ENCODE assay signal across 20 mouse cellular contexts in genomic region chr5:29413041-29413440, GRCm38 (mm10). TPM values are rescaled to one million over a fixed set of nuclear protein-coding genes. Genes with fewer than 3 reads are reported as not detected.
A peak's percentile ranks its signal among the peaks of the same experiment; 100 is the strongest.
DNase-seq lines count a peak whose midpoint lies in the region; TF ChIP-seq lines count a peak whose summit lies in the region.
"Had no signal": no experiment of that assay in that cellular context is flagged by ENCODE, and none has a peak within 500 bp of the region (broad histone marks: within the 10 kb centered on the region; RNA-seq: fewer than 3 reads in every experiment).

No protein-coding gene starts in this region.

- H3K36me3 ChIP-seq in kidney, adult 2 months (ENCODE audit: control insufficient read depth, insufficient read depth, low read length) = no peaks in the 10 kb centered on the region
- H3K36me3 ChIP-seq: embryonic facial prominence, embryonic 15.5 days; hindbrain, embryonic 12.5 days; limb, embryonic 10.5 days; liver, embryonic 15.5 days; midbrain, embryonic 10.5 days had no signal

- 75% methylated on average over 3 of the region's 3 CpGs for WGBS in kidney, adult 2 months

- no peaks in the 10 kb centered on the region for H3K27me3 ChIP-seq in kidney, adult 2 months (replicated peaks; ENCODE audit: control insufficient read depth, insufficient read depth, low read length)
- H3K27me3 ChIP-seq: embryonic facial prominence, embryonic 15.5 days; forebrain, embryonic 13.5 days; hindbrain, embryonic 12.5 days had no signal

- H3K4me1 ChIP-seq in kidney, adult 2 months (ENCODE audit: control insufficient read depth, insufficient read depth, low read length) = no peaks in the 10 kb centered on the region
- H3K4me1 ChIP-seq: embryonic facial prominence, embryonic 15.5 days; forebrain, embryonic 13.5 days; hindbrain, embryonic 12.5 days; limb, embryonic 10.5 days; liver, embryonic 15.5 days; midbrain, embryonic 10.5 days had no signal

- no peak overlapping the region for H3K4me3 ChIP-seq in kidney, adult 2 months (ENCODE audit: insufficient read depth, low read depth, low read length)
- H3K4me3 ChIP-seq: embryonic facial prominence, embryonic 15.5 days; forebrain, embryonic 13.5 days; hindbrain, embryonic 12.5 days; limb, embryonic 10.5 days; liver, embryonic 15.5 days; midbrain, embryonic 10.5 days had no signal

- H3K27ac ChIP-seq in kidney, adult 2 months (ENCODE audit: insufficient read depth, low read depth, low read length) = no peak overlapping the region
- H3K27ac ChIP-seq: embryonic facial prominence, embryonic 15.5 days; forebrain, embryonic 13.5 days; hindbrain, embryonic 12.5 days; limb, embryonic 10.5 days; liver, embryonic 15.5 days; midbrain, embryonic 10.5 days had no signal

- no peak for TF ChIP-seq POLR2A in kidney, adult 2 months (IDR thresholded peaks at IDR 0.05; ENCODE audit: low read depth, low read length)

- 0 out of 2 replicates have a peak, but pooled peaks have one; percentile 16 for TF ChIP-seq CTCF in kidney, adult 2 months (conservative IDR thresholded peaks at IDR 0.05; ENCODE audit: insufficient read depth, insufficient read length, low read depth, low read length)

- DNase-seq in kidney, adult 2 months = no peak
- no peak for DNase-seq in kidney, adult 8-10 months
- DNase-seq in retina, embryonic 14.5 days (ENCODE audit: low spot score) = peak; percentile 27
- DNase-seq in retina, postnatal 1 day = no peak
- peak; percentile 43 for DNase-seq in ZHBTc4 (ENCODE audit: low read depth, low spot score)
- DNase-seq in urinary bladder, postnatal 4 days (ENCODE audit: low spot score in 2 of 2) = no peak
- no peak for DNase-seq in ovary, postnatal 36 days (ENCODE audit: low spot score)
- DNase-seq: adrenal gland, postnatal 10 days; cerebellum, adult 9-11 months; heart, adult 11 months; kidney, adult 11 months; lung, postnatal 36 days; right cerebral cortex, postnatal 14 days; thymus, postnatal 25 days had no signal

RNA-seq across cellular contexts. Expression of gene Nom1, which starts 21.4 kb away (rescaled TPM):
- 4.8 and 6.8 TPM in 2 replicates for polyA plus RNA-seq in kidney, adult 2 months (2012; rRNA removed)

RNA-seq across cellular contexts. Expression of gene Lmbr1, which starts 34.9 kb away (rescaled TPM):
- polyA plus RNA-seq in kidney, adult 2 months (2012; rRNA removed) = 3.9 and 4.4 TPM in 2 replicates

Comparison
In these comparisons a context has a peak if more than half of its experiments do, and no peak if none do; other contexts are left out.
1. DNase-seq: peak in retina, embryonic 14.5 days (single experiment) and ZHBTc4 (single experiment); none in kidney, adult 2 months (single experiment), kidney, adult 8-10 months (0 of 2), retina, postnatal 1 day (single experiment), urinary bladder, postnatal 4 days (0 of 2) and ovary, postnatal 36 days (single experiment).